ENCODE assay signal across 18 mouse cellular contexts in genomic region chr13:64450001-64450794, GRCm38 (mm10). TPM values are rescaled to one million over a fixed set of nuclear protein-coding genes. Genes with fewer than 3 reads are reported as not detected.
"Had no signal": no experiment of that assay in that cellular context is flagged by ENCODE, and none has a peak within 500 bp of the region (broad histone marks: within the 10 kb centered on the region; RNA-seq: fewer than 3 reads in every experiment).

No protein-coding gene starts in this region.

- H3K27me3 ChIP-seq: midbrain, embryonic 13.5 days; neural tube, embryonic 15.5 days had no signal

- H3K9me3 ChIP-seq: limb, embryonic 10.5 days; midbrain, embryonic 13.5 days; neural tube, embryonic 15.5 days had no signal

- H3K4me3 ChIP-seq: left cerebral cortex, adult 2 months; limb, embryonic 10.5 days; midbrain, embryonic 13.5 days; myocyte; neural tube, embryonic 15.5 days had no signal

- H3K36me3 ChIP-seq: limb, embryonic 10.5 days; midbrain, embryonic 13.5 days; neural tube, embryonic 15.5 days had no signal

- DNase-seq: kidney, adult 8-10 months; kidney, postnatal 25 days; lung, embryonic 14.5 days; lung, postnatal 10 days; right cerebral cortex, adult 18-20 months; right cerebral cortex, postnatal 25 days; thymus, postnatal 4 days had no signal

- ATAC-seq: midbrain, embryonic 13.5 days had no signal

- H3K4me2 ChIP-seq: lung, embryonic 14.5 days; midbrain, embryonic 13.5 days; neural tube, embryonic 15.5 days had no signal

- H3K27ac ChIP-seq: left cerebral cortex, adult 2 months; limb, embryonic 10.5 days; macrophage; midbrain, embryonic 13.5 days; neural tube, embryonic 15.5 days had no signal

- H3K9ac ChIP-seq: lung, embryonic 14.5 days; midbrain, embryonic 13.5 days; neural tube, embryonic 15.5 days had no signal

- H3K4me1 ChIP-seq: limb, embryonic 10.5 days; midbrain, embryonic 13.5 days; neural tube, embryonic 15.5 days had no signal

RNA-seq across cellular contexts. Expression of gene Fam240b, which starts 47.4 kb away (rescaled TPM):
- total RNA-seq: layer of hippocampus, postnatal 25 days; left cerebral cortex, adult 2 months; left cerebral cortex, postnatal 14 days had no signal
- polyA plus RNA-seq: limb, embryonic 10.5 days; limb, embryonic 14.5 days; lung, embryonic 14.5 days; macrophage; midbrain, embryonic 13.5 days; myocyte; neural tube, embryonic 11.5 days; small intestine, adult 2 months had no signal
